Mouse (Mus musculus) spleen, embryonic (tissue): ENCODE measurements around the gene Tpcn1.

Experiments used
- CTCF ChIA-PET: fragments of 350-600 bp; sonication (Branson Sonifier 250); formaldehyde crosslinking; loops from one replicate; lab custom pipeline; 2022; lab: Charles Lee

The Tpcn1 gene

DNA sequence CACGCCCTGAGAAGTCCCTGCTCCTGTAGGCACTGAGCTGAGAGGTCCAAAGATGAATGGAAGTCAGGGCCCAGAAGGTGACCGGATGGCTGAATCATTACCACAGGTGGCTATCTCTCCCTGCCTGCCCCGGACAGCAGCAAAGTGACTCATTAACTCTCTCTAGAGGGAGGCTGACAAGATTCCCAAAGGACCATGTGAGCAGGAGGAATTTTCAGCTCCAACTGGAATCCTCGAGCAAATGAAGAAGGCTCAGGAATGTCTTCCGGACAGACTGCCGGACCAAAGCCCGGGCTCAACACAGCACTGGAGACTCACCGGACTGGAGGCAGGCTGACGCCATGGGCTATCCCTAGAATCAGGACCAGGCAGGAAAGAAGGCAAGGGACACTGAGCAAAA is 6.5 kb downstream of the Tpcn1 start:
- CTCF ChIA-PET, result interaction anchor here (0.7 to 1.1 kb wide), 2 partner anchors 24 to 547 kb away, joined by 3 read pairs; no protein-coding TSS in a partner anchor

DNA sequence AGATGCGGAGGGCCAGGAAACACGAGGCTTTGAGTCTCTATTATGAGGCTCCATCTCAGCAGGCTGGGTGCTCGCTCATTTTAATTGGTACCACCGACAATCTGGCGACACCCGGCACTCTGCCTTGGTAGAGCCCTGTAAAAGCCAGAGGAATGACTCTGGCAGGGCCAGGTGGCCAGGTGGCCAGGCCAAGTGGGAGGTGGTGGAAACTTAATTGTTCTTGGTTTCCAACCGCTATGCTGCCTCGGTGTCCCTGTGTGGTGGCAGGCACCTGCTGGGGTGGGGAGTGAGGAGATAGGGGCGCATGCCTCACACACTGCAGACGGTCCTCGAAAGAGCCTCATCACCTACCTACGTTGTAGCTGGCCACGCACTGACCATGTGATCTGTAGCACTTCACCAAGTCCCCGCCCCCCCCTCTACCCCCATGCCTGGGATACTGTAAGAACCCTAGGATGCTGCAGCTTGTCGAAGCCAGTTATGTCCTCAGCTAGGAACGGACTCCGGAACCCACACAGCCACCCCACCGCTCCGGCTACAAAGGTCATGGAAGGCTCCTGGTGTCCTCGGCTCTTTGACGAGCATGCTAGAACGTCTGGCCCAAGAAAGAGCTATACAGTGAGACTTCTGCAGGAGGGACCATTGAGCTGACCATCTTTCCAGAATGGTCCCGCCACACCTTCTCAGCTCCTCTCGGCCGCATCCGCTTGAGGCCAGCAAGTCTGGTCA is 8.4 kb downstream of the Tpcn1 start:
- CTCF ChIA-PET, result interaction anchor here (0.6 to 1.5 kb wide), 3 partner anchors 8 to 18 kb away, joined by 3 to 6 read pairs (median 4); partner anchors contain the start of genes Iqcd and Tpcn1

DNA sequence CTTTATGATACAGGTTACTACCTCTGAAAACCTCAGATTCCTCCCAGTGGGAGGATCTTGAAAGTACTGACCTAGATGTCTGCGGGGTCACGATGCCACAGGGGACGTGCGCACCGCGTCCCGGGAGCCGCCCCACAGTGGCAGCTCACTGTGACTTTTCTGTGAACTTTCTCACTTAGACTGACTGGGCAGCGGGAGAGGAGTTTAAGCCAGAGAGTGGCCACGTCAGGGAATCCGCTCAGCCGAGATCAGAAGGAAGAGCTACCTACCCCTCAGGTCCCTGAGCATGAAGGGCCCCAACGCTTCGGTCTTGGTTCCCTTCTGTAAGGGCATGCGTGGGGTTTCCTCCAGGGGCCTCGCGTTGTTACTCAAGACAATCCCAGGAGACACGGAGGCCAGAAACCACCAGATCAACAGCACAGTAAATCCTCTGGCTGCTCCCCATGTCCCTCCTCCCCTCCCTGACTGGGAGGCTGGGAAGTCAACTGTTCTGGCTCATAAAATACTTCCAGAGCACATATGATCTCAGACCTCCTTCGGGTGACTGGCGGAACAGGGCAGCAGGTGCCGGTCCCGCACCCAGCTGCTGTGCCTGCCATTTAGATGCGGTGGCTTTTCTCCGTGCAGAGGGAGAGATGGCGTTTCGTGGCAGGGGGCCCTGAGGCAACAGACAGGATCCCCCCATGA is 9.1 kb downstream of the Tpcn1 start:
- CTCF ChIA-PET, result interaction anchor here (0.6 to 1.5 kb wide), 3 partner anchors 9 to 26 kb away, joined by 3 to 6 read pairs (median 3); partner anchors contain the start of genes Iqcd and Tpcn1

DNA sequence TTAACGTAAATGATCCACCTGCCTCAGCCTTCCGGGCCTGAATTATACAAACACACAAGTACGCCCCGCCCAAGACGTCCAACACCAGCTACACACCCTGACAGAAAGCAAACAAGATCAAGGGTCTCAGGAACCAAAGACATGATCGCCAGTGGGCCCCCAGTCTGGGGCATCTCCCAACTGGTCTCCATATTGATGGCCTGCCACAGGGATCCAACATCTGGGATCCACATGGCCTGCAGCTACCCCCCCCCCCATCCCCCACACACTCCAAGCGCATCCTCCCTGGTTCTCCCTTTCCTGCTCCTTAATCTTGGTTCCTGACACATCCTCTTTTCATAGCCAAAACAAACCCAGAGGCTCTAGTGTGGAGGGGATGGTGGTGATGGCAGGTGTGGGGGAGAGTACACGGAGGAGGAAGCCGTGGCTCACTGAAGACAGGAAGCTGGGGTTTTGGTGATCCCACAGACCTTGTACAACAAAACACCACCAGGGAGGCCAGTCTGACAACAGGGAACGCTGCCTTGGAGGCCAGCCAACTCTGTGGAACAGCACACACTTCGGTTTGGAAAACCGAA is 9.9 kb downstream of the Tpcn1 start:
- CTCF ChIA-PET, result interaction anchor here (0.5 to 1.5 kb wide), 4 partner anchors 9 to 373 kb away, joined by 3 to 8 read pairs (median 4); partner anchors contain the start of genes Iqcd and Tpcn1

DNA sequence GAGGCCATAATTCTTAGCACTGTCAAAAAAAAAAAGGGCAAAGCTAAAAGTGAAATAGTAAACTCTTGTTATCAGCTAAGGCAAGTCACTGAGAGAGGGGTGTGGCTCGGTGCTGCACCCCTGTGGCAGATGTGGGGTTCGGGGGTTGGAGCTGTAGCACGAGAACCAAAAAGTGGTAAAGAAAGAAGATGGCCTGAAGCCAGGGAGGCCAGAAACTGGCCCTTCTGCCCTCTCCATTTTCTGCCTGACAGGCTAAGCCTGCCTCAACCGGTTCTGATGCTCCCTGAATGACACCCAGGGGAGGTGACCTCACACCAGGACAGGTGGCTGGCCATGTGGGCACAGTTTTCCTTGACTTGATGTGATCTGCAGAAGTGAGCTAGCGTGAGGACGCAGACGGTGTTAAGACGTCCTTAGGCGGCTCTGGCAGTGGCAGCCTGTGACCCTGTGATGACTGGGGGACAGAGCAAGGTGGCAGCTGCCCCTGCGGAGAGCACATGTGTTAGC is 10.5 kb downstream of the Tpcn1 start:
- CTCF ChIA-PET, result interaction anchor here (0.5 to 0.8 kb wide), 3 partner anchors 37 to 372 kb away, joined by 3 to 8 read pairs (median 3); no protein-coding TSS in a partner anchor

DNA sequence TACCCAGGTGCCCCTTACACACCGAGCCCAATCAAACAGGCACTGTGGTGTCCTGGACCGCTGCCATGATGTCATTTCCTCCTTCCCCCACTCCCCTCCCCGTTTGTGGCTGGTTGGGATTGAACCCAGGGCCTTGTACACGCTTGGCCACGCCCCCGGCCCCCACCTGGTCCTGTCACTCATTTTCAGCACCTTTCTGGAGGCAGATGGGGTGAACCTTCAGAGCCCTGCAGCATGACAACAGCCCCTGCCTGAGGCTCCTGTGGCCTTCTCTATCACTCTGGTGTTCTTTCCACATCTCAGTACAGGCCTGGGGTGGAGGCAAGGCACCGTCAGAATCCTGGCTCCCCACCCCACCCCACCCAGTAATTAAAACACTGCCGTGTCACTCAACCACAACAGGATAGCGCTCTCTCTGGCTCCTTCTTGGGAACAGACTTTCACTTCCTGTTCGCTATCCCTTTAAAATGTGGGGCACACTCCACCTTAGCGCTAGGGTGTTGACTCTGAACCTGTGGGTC is 11.6 kb downstream of the Tpcn1 start:
- CTCF ChIA-PET, result interaction anchor here (0.8 kb wide), 1 partner anchor 36 kb away, joined by 3 read pairs; no protein-coding TSS in a partner anchor

DNA sequence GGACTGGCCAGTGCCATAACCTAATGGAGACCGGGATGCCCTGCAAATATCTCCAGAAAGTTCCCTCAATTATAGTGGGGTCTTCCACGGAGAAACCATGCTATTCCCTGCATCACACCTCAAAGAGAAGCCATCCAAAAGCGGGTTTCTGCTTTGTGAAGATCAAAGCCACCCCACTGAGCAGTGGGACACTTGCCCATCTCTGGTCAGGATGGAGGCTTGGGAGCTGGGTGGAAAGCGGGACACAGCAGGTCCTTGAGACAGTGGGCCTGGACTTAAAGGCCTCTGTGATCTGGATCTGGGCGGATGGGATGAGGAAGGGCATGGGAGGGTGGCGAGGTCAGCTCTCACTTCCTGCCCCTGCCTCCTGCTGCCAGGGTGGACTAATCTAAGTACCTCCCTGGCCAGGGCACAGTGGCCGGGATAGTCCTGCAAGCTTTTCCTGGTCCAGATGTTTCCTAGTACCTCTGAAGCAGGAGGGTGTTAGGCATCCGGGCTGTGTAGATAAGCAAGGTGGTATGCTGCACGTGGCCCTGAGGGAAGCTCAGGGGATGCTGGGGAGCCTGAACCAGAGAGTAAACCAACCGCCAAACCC is 13.9 kb downstream of the Tpcn1 start:
- CTCF ChIA-PET, result interaction anchor here (0.6 to 1.4 kb wide), 2 partner anchors 48 to 175 kb away, joined by 4 to 8 read pairs; partner anchors contain the start of gene Oas2

DNA sequence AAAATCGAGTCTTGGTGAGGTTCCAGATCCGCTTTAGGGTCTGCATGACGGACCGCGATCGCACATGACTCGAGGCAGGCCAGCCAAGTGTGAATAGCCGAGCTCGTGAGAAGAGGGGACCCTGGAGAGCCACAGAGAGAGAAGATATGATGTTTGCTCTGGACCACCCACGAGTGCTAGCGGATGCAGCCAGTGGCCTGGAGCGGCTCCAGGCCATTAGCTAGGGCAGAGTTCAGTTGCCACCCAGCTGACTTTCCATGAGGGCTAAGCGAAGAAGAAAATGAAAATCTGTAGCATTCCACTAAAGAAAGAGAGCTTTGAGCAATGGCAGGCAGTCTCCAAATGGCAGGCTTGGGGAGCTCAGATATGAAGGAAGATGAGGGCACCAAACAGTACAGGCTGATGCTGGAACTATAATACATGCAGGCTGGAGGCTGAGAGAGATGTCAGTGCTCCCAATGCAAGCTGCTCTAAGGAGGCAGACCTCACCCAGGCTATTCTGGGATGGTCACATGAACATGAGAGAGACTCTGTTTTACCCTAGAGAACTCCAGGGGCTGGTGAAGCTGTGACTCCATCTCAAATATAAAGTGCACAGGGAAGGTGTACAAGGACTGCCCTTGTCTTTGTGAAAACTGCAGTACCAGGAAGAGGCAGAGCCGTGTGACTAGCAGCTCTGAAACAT is 17.3 kb downstream of the Tpcn1 start:
- CTCF ChIA-PET, result no interaction called here

DNA sequence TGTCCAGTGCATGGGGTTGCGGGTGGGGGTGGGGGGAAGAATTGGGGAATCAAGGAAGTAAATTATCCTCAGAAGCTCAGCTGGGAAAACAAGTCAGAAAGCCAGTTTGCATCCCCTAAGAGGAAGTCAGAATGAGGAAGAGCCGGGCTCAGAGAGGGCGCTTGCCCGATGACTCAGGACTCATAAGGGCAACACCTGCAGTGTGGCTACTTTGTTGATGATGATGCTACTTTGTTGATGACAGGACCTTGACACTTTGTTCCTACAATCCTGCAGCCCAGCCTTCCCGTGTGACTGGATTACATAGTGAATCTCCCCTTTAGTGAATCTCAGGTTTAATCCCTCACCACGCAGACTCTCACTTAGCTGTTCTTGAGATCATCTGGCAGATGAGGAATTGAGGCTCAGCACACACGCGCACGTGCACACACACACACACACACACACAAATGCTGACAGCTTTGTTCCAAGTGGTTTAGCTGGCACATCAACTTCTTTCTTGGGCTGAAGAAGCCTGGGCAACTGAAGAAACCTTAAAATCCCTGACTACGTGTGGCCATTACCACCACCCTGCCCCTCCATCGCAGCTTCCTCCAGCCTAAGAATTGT is 18.1 kb downstream of the Tpcn1 start:
- CTCF ChIA-PET, result interaction anchor here (0.6 kb wide), 1 partner anchor 65 kb away, joined by 4 read pairs; no protein-coding TSS in a partner anchor

DNA sequence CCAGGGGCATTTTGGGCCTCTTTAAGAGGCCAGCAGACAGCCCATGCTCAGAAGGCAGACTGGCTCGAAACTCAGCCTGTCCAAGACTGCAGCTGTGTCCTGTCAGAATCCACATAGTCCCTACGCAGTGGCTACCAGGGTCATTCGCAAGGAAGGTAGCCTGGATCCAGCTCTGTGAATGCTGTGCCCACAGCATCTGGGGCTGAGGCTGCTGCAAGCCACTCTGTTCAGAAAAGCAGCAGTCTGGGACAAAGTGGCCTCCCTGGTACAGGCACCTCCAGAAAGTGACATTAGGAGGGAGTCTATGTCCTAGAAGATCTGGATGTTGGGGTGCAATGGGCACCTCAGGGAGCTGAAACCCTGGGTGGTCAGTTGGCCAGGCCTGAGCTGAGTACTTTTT is 18.7 kb downstream of the Tpcn1 start:
- CTCF ChIA-PET, result interaction anchor here (0.6 kb wide), 1 partner anchor 64 kb away, joined by 4 read pairs; no protein-coding TSS in a partner anchor

DNA sequence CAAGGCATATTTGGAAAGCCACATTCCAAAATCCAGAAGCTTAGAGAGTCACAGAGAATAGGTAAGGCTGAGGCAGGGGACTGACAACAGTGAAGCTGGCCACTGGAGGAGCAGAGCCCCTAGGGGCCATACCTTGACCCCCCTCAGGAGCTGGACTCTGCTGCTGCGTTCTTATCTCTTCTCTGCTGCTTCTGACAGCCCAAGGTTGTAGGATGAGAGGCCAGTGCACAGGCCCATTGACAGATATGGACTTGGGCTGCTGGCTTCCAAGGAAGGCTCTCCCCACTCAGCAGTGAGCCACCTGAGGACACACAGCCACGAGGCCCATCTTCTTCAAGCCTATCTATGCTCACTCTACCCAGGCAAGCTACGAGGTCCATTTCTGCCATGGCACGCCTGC is 19.5 kb downstream of the Tpcn1 start:
- CTCF ChIA-PET, result no interaction called here

DNA sequence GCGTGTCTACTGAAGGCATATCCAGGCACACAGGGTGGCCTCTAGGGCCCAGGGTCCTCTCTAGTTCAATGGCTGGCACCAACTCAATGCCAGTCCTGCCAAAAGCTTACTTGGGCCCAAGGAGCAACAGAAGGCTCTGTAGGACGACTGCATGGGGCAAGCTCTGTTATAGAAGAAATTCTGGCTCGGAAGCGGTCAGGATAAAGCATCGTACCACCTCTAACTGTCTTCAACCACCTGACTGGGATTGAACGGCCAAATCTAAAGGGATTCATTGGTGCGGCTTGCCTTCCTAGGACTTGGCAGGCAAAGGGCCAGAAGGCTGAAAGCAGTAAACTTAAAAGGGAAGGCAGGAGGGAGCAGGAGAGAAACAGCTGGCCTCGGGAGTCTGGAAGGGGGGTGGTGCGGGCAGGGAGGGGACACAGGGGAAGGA is 20.1 kb downstream of the Tpcn1 start:
- CTCF ChIA-PET, result no interaction called here

DNA sequence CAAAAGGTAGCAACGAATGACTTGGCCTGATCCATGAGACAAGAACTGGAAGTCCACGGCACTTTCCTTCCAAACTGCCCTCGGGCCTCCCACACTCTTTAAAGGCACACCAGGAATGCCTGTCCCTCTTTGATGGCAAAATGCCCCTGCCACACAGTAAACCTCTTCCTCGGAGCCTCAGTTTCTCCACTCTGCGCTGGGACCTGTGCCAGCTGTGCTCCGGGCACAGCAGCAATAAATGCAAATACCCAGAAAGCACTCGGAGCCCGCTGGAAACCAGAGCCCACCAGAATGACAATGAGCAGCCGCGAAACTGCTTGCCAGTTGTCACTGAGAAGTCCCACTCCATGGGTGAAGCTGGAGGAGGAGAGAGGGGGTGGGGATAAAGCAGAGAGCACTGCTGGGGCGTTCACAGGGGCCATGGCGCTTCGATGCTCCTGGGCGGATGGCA is 20.7 kb downstream of the Tpcn1 start:
- CTCF ChIA-PET, result no interaction called here

DNA sequence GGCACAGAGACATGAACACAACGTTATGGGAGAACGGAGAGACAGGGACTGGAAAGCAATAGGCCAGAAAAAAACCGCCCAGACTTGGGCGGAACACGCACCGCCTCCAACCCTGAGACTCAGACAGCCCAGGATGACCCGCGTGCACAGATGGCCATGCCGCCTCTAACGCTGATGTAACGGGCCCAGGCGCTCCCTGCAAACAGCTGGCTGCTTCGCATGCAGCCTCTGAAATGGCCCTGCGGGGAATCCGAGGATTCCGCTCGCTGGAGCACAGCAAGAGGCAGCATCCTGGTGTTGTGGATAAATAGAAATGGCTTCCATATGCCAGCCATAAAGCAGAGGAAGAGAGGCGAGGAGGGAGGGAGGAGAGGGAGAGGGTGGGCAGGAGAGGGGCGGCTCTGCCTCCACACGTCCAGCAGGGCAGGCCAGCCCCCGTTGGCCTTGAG is 21.2 kb downstream of the Tpcn1 start:
- CTCF ChIA-PET, result no interaction called here

DNA sequence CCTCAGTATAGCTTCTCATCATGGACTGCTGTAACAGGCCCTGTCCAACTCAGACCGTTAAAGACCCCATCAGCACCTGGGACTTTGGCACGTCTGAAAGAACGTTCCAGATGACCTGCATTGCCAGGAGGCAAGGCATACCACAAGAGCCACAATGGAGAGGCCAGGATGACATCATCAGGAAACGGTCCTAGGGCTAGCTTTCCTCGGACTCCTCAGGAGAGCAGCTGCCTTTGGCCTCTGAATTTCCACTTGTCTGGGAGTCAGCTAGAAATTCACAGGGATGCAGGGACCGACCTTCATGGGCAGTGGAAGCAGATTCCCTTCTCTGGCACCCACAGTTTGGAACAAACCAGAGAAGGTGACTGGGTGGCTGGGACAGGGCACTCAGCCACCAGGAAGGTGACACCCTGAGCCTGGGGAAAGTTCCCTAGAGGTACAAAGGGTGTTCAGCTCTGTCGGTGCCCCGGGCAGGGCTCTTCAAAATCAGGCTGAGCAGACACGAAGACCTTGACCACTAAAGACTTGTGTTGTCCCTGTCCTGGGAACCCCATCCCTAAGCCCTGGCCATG is 21.7 kb downstream of the Tpcn1 start:
- CTCF ChIA-PET, result no interaction called here

DNA sequence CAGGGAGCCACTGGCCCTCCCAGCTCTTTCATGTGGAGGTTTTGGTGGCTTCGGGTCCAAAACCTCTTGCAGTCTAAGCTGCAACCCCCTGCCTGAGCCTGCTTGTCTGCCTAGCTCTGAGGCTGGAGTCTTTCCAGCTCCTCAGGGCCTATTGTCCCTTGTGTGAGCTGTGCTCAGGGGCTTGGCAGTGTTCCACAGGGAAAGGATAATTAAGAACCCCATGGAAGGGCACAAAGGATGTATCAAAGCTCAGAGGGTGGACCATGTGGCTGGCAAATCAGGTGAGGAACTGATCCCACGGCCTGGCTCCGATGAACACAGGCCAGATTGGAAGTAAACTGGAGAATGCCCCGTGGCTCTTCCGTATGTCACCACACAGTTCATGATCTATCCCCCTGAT is 22.4 kb downstream of the Tpcn1 start:
- CTCF ChIA-PET, result no interaction called here

DNA sequence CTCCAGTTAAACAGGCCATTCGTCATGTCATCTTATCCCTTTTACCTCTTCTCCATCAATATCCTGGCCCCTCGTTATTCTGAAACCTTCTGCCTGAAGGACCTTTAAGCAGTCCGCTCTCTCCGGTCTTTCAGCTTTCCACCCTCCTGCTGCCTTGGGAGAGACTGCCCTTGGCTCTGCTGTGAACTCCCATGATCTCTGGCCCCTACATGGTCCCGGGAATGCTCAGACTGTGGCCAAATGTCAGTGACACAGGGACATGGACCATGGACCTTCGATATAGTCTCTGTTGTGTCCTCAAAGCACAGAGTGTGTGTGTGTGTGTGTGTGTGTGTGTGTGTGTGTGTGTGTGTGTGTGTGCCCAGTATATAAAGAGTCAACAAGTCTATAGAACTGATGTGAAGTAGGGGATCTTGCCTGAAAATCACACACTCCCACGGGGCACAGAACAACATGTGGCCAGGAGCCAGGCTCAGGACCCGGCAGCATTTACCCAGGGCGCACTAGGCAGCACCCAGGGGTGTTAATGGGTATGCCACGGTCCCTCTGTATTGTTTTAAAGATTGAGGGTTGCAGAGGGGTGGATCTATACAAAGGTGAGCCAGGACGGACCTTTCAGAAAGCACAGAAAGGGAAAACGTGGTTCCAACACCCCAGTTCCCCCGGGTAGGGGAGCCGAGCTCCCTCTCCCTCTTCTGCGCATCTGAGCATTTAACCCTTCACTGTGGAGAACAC is 23.1 kb downstream of the Tpcn1 start:
- CTCF ChIA-PET, result interaction anchor here (1.0 kb wide), 1 partner anchor 15 kb away, joined by 4 read pairs; no protein-coding TSS in a partner anchor

DNA sequence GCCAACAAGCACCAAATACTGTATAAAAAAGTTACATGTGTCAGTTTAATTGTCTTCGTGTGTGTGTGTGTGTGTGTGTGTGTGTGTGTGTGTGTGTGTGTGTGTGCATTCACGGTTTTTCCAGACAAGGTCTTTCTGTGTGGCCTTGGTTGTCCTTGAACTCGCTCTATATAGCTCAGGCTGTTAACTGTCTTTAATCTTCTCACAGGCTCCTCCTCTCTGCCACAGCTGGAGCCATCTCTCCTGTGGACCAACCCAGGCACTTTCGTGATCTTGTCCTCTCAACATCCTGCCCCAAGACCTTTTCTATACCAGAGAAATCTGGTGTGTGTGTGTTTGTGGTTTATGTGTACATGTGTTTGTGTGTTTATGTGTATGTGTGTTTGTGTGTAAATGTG is 24.6 kb downstream of the Tpcn1 start:
- CTCF ChIA-PET, result no interaction called here
